Mouse (Mus musculus) lung, postnatal 25 days (tissue): ENCODE results near the gene Pcyt1a.
"Not testable (repeated sequence)": the region's sequence is repeated elsewhere in the genome, so short reads cannot be mapped to it uniquely, and the experiment has no call there.

Experiments used
- DNase-seq: peaks from one replicate; pipeline ENCODE4 v3.0.0; 2022; ENCODE audit warnings: low spot score

Gene Pcyt1a

DNA sequence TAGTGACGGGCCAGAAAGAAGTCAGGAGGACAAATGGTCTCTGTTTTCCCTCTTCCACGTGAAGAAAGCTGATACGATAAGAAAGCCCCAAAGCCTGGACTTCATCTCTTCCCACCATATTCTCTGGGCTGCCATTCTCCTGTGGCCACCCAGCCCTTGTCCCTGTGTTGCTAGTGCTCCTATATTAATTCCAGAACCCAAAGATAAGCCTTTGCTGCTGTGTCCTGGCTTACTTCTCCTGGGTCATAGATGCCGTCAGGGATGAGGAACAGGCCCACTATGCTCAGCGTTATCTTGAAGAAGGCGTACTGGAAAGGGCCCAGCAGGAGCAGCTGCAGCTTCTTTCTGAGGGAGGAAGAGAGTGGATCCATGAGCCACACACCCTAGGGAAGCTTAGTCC lies 46.6 kb downstream of the Pcyt1a start:
- no peak for DNase-seq

DNA sequence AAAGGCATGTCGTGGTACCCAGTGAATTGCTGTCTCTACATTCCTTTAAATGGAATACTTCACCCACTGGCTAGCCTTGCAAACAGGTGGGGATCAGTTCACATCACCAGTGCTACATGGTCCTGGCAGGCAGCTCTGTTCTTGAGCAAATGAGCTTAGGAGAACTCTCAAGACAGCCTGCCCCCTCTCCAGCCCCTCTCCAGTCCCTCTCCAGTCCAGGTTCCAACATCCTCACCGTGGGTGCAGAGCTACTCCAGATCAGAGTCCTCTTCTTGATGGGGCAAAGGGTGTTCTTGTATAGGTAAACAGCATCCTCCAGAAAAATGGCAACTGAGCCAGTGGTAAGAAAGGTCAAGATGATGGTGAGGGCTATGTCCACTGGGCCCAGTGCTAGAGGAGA lies 48.7 kb downstream of the Pcyt1a start:
- peak; percentile 42 for DNase-seq

DNA sequence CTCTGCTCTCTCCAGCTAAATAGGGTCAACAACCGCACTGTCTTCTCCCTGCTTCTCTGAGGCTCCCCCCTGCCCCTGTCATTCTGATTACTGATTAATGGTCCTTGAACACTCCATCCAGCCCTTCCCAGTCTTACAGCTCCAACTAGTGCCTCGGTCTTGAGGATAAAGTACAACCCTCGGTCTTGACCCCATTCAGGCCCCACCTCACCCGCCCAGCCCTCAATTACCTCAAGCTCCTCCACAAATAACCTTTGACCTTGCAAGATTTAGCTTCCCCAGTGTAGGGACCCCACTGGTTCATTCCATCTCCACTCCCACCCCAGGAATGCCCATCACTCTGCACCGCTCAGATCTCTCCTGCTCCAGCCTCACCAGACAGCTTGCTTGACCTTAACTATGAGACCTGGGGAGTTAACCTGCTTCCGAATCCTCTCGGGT lies 53.7 kb downstream of the Pcyt1a start:
- no peak for DNase-seq

DNA sequence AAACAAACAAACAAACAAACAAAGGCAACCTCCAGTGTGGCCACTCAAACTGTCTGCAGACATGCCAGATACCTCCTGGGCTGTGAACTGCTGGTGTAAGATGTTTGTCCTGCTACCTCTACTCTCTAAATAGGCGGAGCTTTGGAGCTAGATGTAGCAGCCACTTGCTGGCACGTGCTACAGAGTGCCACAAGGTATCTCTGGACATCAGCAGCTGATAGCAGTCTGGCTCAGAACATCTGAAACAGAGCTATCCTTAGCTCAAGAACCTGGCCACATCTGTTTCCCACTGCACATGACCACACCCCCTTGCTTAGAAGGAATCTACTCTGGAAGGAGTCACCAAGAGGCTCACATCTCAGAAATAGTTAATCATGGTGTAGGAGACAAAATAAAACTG lies 54.5 kb downstream of the Pcyt1a start:
- DNase-seq: no peak

DNA sequence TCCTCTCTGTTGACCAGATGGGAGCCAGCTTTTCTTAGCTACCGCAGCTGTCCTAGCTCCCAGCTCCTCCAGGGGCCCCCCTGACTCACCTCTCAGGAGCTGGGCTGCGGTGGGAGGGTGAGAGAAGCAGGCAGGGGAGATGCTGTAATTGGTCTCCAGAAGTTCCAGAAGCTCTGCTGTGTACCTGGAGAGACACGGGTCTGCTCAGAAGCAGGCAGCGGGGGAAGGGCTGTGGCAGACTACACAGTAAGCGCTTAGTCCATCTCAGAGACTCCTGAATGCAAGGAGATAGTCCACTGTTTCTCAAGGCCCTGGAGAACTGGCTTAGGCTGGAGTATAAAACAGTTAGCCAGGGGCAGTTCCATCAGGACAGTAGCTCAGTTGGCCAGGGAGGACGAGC lies 55.3 kb downstream of the Pcyt1a start:
- DNase-seq: no peak

DNA sequence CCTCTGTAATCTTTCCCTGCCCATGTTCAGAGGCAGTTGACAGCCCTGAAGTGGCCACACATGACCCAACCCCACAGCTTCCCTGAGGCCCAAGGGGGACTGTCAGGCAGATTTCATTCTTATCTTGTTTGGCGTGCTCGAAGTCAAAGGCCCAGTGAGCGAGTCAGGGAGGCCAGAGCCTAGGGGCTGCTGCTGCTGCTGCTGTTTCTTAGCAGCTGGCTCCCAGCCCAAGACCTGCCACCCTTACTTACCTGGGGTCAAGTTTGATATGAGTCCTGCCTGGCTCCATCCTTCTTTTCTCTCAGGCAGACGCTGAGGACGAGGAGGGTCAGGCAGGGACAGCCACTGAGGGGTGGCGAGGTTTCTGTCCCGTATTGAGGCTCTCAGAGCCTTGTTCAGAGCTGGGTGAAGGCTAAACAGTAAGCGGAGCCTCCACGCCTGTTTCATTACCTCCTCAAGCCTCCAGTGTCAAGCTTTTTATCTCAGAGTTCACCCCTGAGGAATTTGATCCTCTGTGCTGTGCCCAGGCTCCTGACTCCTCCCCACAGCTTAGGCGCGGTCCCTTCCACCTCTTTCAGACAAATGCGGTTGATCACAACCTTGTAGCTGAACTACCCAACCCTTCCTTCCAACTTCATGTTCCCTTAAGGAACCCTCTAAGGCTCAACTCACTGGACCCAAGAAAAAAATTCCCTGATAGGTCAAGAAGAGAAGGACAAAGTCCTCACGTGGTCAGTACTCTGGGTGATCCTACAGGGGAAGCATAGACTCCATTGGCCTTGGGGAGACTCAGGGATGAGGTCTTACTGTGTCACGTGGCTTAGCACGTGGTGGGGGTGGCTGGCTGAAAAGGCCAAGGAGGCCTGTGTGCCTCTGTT lies 56.8 kb downstream of the Pcyt1a start, which contains the start of gene Slc51a:
Gene Slc51a, minus strand, starts transcription at position 646 of the 878 bp plus-strand sequence.
- no peak for DNase-seq

DNA sequence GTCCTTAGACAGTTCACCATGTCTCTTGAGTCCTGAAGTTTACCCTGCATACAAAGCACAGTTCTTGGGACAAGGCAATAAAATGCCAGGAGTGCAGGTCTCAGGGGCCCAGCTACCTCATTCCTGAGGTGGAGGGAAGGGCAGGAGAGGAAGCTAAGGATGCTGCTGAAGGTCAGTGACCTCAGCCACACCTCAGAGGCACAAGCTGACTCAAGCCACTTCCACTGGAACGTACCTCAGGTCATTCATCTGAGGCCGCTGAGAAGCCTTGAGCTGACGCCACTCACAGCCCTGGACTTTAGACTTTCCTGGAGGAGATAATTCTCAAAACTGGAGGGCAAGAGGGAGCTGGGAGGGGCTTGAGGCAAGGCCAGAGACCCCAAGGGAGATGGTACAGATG lies 58.2 kb downstream of the Pcyt1a start:
- DNase-seq: no peak

DNA sequence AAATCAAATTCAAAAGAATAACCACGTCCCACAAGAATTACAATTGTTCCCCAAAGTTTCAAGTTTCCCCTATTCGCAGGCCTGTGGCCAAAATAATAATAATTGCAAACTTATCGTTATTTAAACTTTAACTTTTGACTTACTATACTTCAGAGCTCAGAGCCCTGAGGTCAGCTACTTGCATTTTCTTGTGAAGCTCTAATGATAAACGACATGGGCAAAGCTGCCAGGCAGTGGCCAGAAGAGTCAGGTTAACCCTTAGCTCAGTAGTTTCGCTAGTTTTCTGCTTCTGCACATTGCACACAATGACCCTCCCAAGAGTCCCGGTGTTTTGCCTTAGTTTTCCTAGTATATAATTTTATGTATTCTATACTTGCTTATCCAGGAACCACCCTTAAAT lies 63.6 kb downstream of the Pcyt1a start:
- not testable (repeated sequence) for DNase-seq

DNA sequence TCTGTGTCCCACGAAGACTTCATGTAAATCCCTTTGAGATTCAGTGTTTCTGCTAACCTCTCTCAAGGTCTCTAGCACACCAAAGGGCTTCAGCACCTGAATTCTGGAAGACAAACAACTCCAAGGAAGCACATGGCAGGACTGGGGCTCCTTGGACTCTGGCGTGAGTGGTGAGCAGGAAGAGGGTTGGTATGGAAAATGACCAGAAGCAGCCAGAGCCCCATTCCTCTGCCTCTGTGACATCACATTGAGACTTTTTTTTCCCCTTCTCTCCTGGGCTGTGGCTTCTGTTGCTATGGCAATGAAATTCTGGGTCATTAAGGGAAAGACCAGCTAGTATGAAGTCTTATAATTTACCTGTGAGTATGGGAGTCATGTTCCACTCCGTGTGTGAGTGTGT lies 65.2 kb downstream of the Pcyt1a start, which contains the start of gene Zdhhc19:
Gene Zdhhc19, plus strand, starts transcription at position 301 of the 400 bp plus-strand sequence.
- no peak for DNase-seq

DNA sequence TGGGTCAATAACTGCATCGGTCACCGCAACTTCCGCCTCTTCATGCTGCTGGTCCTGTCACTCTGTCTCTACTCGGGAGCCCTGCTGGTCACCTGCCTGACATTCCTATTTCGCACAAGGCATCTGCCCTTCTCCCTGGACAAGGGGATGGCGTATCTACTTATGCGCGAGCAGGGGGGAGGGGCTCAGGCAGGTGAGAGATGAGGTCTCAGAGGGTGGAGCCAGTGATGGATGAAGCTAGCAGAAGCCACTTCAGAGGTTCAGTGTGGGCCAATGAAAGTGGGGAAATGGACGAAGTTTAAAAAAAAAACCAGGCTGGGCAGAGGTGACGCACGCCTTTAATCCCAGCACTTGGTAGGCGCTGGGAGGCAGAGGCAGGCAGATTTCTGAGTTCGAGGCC lies 68.3 kb downstream of the Pcyt1a start:
- DNase-seq: no peak

DNA sequence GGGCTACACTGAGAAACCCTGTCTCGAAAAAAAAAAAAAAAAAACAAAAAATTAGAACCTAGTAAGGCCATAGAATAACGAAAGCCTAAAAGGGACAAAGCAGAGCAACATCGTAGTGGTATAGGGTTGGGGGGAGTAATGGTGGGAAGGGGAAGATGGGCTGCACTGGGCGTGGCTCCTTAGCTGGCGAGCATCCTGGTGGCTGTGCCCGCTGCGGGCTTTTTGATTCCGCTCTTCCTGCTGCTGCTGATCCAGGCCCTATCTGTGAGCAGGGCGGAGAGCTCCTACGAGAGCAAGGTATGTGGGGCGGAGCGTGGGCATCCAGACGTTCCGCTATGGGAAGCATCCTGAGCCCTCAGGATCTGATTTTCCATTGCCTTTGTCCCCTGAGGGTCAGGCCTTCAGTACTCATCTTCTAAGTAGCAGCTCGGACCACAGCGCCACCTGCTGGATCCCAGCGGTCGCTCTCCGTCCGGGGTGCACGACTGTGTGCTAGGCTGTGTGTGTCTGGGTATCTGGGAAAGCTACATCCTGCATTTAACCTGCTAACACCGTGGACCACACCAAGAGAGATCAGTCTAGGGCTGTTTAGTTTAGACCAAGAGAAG lies 68.8 kb downstream of the Pcyt1a start:
- peak; percentile 73 for DNase-seq

DNA sequence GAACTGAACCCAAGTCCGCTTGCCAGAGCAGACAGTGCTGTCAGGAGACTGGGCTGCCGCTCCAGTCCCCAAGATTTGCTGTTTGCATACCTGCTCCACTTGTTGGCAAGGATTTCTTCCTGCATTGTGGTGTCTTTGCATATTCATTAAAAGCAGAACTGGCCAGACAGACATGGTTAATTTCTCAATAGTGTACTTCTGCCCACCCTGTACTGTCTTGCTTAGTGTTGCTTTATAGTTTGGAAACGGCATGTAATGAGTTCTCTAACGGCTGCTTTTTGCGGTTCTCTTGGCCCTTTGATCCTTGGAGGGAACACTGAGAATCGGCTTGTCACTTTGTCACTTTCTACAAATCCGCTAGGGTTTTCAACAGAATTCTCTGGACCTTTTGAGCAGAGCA lies 70.7 kb downstream of the Pcyt1a start:
- DNase-seq: no peak

DNA sequence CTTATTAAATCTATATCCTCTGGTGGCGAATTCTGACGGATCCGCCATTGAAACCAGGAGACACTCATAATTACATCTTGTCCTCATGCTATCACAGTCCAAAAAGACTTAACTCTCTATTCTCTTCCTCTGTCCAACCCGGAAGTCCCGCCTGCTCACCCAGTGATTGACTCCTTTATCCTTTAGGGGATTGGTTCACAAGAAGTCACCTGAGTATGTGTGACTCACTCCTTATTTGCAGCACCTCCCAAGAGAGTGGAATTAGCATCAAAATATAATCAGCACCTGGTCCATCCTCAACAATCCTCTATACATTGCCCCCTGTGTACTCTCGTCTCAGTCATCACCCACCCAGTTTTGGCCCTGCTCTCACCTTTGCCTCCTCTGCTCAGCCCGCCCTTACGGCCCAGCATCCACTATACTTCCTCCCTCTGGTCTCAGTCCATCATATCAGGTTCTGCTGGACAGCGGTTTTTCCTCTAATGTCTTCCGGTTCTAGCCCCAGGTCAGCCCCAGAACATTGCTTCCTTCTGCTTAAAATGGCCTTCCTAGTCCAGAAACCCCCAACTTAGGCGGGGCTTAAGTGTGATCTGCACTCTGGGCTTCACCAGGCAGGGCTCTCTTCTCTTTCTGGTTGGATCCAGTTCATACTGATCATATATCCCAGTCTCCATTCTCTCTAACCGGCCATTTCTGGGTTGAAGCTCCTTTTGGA lies 72.1 kb downstream of the Pcyt1a start:
- no peak for DNase-seq

DNA sequence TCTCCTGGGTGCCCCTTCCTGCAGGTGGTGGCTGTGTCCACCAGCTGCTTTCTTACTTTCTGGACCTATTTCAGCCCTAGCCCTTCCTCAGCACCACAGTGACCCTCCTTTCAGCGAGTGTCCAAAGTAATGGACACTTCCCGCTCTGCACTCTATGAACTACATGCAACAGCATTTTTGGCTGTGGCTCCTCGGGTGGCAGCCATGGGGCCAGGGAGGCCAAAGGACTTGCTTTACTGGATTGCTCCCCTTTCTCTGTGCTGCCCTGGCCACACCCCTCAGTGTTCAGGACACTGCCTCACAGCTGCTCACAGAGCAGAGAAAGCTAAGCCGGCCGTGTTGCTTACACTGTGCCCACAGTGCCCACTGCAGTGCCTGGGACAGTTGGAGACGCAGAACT lies 72.9 kb downstream of the Pcyt1a start:
- no peak for DNase-seq

DNA sequence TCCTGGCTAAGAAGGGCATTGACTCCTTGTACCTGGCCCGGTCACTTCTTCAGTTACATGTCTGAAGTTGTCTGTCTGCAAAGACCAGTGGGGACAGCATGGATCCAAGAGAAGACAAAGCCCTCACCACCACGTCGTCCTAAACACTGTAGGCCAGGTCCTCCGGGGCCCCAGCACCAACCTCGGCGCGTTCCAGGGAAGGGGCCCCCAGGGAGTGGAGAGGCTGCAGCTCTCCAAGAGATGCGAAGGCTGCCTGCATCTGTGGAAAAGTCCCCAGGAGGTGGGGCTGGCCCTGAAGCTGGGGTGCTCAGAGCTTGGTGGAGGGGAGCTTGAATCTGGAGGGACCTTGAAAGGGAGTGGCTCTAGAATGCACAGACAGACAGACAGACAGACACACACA lies 75.6 kb downstream of the Pcyt1a start:
- no peak for DNase-seq

DNA sequence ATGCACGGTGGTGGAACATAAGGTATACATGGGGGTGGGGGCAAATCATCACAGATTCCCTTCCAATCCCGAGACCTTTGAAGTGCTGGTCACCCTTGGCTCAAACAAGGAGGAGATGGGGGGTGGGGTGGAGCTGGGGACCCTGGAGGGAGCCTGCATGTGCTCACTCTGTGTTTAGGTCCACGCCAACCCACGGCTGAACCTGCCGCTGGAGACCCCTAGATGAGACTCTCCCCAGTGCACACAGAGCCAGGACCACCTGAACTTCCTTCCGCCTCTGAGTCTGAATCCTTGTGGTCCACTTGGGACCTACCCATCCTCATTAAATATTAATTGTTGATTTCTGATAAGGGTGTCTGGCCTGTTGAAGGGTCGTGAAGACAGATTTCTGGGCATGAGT lies 76.1 kb downstream of the Pcyt1a start:
- DNase-seq: no peak

DNA sequence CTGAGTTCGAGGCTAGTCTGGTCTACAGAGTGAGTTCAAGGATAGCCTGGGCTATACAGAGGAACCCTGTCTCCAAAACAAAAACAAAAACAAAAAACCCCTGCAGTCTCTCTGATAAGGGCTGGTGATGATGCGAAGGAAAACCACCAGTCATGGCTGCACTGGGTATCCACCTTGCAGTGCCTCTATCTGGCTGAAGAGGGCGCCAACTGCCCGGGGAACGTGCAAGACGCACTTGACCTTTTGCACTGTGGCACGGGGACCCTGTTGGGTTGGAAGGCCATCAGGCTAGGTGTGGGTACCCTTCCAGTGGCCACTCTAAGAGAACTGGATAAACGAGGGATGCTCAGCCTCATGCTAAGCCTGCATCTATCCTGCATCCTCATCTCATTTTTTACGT lies 76.7 kb downstream of the Pcyt1a start:
- peak; percentile 50 for DNase-seq

DNA sequence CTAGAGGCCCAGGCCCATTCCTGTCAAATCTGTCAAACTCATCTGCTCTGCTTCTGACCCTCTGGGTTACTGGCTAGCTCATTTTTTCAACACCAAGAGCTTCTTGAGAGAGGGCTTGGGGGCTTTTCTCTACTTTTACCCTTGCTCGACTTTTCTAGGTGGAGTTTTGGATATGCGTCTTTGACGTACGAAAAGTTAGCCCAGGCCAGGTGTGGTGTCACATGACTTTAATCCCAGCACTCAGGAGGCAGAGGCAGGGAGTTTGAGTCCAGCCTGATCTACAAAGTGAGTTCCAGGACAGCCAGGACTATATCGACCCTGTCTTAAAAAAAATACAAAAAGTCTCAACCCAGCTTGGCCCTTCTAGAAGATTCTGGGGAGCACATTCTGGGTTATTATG lies 77.3 kb downstream of the Pcyt1a start:
- no peak for DNase-seq

DNA sequence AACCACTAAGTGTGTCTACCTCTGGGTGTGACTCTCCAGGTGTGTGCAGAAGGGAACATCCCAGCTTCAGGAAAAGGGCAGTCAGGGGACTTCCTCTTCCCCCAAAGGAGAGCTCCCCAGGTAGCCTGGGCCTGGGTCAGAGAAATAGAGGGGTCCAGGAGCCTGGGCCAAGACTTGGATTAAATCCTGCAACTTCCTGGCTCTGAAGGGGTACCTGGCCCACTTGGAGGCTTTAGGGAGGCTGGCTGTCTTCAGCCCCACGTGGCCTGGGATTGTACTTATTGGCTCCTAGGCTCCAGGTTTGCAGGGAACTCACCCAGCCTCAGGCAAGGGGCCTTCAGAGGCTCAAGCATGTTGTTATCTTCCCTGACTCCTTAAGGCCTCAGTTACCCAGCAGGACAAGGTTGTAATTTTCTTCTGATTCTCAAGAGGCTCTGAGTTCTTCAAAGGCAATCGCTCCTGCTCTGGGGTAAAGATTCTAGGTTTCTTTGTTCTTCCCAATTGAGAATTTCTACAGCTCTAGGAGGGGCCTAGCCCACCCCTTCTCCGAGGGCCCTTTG lies 77.9 kb downstream of the Pcyt1a start:
- DNase-seq: no peak

DNA sequence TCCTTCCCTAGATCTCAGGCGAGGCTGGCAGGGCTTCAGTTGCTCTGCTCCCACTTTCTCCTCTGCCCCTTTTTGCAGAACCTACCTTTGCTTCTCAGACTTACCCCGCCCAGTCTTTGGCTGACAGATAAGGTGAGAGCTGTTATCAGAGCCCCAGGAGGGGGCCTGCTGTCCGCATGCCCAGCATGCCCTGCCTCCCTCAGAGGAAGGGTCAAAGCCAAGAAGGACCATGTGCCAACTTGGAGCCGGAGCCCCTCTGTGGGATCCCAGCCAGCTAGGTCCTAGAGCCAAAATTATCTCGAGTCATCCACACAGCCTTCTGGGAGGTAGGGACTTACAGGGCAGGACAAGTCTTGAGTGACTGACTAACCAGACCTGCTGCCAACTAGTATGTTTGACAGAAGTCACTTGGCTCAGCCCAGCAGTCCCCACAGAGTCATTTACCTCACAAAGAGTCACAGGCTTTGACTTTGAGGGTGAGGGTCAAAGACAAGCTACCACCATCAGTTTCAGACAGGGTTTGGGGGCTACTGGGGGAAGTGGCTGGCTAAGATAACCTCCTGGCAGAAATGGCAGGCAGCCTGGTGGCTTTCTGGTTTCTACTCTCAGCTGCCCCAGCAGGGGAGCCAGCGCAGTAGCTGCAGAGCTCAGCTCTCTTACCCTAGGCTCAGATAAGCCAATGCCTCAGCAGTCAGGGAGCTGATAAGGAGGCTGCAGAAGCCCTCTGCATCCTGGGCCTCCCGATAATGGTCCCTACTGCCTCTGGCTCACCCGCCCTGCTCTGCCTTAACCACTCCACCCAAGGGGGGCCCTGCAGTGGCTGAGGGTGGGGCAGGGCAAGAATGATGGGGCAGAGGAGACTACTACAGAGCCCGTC lies 78.6 kb downstream of the Pcyt1a start:
- DNase-seq: no peak
